Mouse (Mus musculus) ES-Bruce4 (cell line): ENCODE data around the gene Mettl7a2.
"Not testable (repeated sequence)": the region's sequence is repeated elsewhere in the genome, so short reads cannot be mapped to it uniquely, and the experiment has no call there.

Experiments used
- CTCF ChIP-seq: IDR thresholded peaks from one replicate; pipeline ENCODE4 v1.8.1; 2011; ENCODE audit warnings: low read depth, low read length
- POLR2A ChIP-seq: IDR thresholded peaks from one replicate; pipeline ENCODE4 v1.8.1; 2011; ENCODE audit warnings: low read length; ENCODE audit not compliant: insufficient read depth

- TF ChIP-seq POLR2A, CTCF: not testable (repeated sequence)
Measured at GRCm38 (mm10) chr15:100318014-100318671, 34.9 kb upstream of the Mettl7a2 start.
